Mouse (Mus musculus) subcutaneous adipose tissue, adult 2 months (tissue): ENCODE measurements around the gene Lrrc41. TPM values are rescaled to one million over a fixed set of nuclear protein-coding genes. Genes with fewer than 3 reads are reported as not detected.

Experiments
- polyA plus RNA-seq: library from polyadenylated mRNA; depleted of rRNA; stranded (reverse); fragments of >200 nt; gene quantifications from 2 replicates; pipeline ENCODE4 v1.2.3, GENCODE M21; 2012; ENCODE audit warnings: low replicate concordance; rRNA removed

The Lrrc41 gene
- 52.2 and 117 TPM in 2 replicates for polyA plus RNA-seq

DNA sequence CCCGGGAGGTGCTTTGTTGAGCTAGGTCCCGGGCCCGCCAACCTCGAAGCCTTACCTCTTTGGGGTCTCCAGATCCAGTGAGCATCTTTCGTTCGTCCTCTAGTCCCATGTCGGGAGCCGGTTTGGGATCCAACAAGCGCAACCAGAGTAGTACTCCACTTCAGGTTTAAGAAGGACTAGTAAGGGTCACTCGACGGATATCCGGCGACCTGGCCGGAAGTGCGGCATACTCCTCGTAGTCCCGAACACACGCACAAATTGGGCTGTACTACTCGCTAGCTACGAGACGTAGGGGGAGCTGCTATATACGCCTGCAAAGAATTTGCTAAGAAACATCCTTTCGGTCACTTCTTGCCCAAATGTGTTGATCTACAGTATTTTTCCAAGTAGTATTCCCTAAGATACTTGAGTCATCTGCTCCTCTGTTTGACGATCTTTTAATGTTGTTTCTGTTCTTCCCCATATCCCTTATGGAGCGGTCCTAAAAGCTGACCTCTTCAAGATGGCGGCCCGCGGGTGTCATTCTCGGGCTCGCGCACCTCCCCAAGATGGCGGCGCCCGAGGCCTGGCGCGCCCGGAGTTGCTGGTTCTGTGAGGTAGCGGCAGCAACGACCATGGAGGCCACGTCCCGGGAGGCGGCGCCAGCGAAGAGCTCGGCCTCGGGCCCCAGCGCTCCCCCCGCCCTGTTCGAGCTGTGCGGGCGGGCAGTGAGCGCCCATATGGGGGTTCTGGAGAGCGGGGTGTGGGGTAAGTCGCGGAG is at the start of gene Lrrc41, which contains the start of gene Uqcrh:
TSS of gene Lrrc41 (plus strand) at position 409 of the 760 bp plus-strand sequence.
TSS of gene Uqcrh (minus strand) at position 211 of the 760 bp plus-strand sequence.

DNA sequence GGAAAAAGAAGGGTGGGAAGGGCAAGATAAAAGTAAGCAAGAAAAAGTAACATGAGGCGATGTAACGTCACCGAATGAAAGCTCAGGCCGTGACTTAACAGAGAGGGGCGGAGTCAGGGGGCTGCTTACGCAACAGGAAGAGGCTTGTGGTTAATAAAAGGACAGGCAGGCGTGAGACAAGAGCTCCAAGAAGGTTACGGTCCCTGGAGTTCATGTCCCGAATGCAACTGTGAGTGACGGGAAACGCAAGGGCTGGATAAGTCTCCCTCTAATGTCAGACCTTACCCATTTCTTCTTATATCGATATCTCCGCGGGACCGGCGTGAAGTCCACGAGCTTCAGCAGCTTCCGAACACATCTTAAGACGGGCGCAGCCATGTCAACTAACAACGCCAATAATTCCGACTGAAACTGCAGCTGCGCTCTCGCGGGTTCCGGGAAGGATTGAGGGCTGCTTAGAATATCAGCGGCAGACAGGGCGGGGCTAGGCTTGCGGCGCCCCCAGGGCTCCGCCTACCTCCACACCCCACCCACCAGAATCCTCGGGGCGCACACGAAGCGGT is 21.6 kb upstream of the Lrrc41 start, which contains the start of gene Nsun4:
TSS of gene Nsun4 (minus strand) at position 478 of the 563 bp plus-strand sequence.

DNA sequence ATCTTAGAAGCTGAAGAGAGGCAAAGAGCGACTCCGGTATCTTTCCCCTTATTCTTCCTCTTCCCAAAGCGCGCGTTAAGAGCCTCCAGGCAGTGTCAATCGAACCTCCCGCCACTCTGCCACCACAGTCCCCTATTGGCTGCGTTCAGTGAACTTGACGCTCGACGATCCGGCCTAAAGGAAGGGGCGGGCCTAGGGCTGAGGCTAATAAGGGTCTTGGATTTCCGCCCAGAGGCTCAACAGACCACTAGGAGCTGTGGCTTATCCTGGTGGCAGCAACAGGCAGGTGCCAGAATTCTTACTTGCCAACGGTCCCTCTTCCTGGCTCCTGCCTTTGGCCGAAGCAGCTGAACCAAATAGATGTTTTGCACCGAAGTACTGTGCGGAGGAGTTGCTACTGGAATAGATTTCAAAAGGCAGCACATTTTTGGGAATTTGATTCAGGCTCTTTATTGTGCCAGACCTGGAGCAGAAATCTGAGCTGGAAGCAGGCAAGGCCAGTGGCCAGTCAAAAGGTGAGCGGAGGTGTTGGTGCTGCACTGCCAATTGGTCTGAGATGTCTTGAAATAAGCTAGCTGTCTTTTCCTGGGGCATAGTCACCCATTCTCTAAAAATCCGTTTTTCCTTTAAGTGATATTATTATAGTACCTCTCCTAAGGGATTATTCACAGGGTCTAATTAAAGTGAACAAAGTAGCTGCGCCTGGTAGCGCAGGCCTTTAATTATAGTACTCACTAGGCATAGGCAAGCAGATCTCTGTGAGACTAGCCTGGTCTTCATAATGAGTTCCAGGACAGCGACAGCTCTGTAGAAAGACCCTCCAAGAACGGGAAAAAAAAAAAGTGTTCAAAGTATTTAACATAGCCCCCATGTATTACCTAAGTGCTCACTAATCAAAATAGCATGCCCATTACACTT is 48.8 kb downstream of the Lrrc41 start, which contains the start of the genes Rad54l and Pomgnt1:
TSS of gene Rad54l (minus strand) at position 89 of the 918 bp plus-strand sequence.
TSS of gene Pomgnt1 (plus strand) at position 239 of the 918 bp plus-strand sequence.

Other genes starting within 250 kb of the Lrrc41 start
- 18.2 and 24.4 TPM in 2 replicates for gene Mob3c, start 247.2 kb upstream of the Lrrc41 start, polyA plus RNA-seq
- gene Mknk1, start 236.1 kb upstream of the Lrrc41 start, polyA plus RNA-seq, result 60.7 and 70.7 TPM in 2 replicates
- 0.09 TPM in 1 of 2 replicates, not detected in the other for gene Kncn, start 190.9 kb upstream of the Lrrc41 start, polyA plus RNA-seq
- gene 6430628N08Rik, start 184.6 kb upstream of the Lrrc41 start, polyA plus RNA-seq, result not detected in 2 replicates
- not detected in 2 replicates for gene Dmbx1, start 135.3 kb upstream of the Lrrc41 start, polyA plus RNA-seq
- 0.60 and 14.4 TPM in 2 replicates for gene Faah, start 57.3 kb upstream of the Lrrc41 start, polyA plus RNA-seq
- gene Nsun4, start 21.4 kb upstream of the Lrrc41 start, polyA plus RNA-seq, result 10.8 and 13.2 TPM in 2 replicates
- 175 and 187 TPM in 2 replicates for gene Uqcrh, start 198 bp upstream of the Lrrc41 start, polyA plus RNA-seq
- gene Rad54l, start 48.4 kb downstream of the Lrrc41 start, polyA plus RNA-seq, result 0.54 and 4.0 TPM in 2 replicates
- 45.4 and 72.7 TPM in 2 replicates for gene Pomgnt1, start 48.6 kb downstream of the Lrrc41 start, polyA plus RNA-seq
- gene Lurap1, start 76.1 kb downstream of the Lrrc41 start, polyA plus RNA-seq, result 3.0 and 6.1 TPM in 2 replicates
- 0.26 and 17.3 TPM in 2 replicates for gene Tspan1, start 92.3 kb downstream of the Lrrc41 start, polyA plus RNA-seq
- gene 1700042G07Rik, start 98.1 kb downstream of the Lrrc41 start, polyA plus RNA-seq, result not detected in 2 replicates
- not detected in 2 replicates for gene Gm49337, start 98.1 kb downstream of the Lrrc41 start, polyA plus RNA-seq
- gene Pik3r3, start 146.3 kb downstream of the Lrrc41 start, polyA plus RNA-seq, result 15.4 and 31.2 TPM in 2 replicates